Mouse (Mus musculus): ENCODE measurements around the gene Asb10. TPM values are rescaled to one million over a fixed set of nuclear protein-coding genes. Genes with fewer than 3 reads are reported as not detected.

Asb10 gene
- polyA plus RNA-seq, 1 experiment from 2014 or later = 0.32 TPM

DNA sequence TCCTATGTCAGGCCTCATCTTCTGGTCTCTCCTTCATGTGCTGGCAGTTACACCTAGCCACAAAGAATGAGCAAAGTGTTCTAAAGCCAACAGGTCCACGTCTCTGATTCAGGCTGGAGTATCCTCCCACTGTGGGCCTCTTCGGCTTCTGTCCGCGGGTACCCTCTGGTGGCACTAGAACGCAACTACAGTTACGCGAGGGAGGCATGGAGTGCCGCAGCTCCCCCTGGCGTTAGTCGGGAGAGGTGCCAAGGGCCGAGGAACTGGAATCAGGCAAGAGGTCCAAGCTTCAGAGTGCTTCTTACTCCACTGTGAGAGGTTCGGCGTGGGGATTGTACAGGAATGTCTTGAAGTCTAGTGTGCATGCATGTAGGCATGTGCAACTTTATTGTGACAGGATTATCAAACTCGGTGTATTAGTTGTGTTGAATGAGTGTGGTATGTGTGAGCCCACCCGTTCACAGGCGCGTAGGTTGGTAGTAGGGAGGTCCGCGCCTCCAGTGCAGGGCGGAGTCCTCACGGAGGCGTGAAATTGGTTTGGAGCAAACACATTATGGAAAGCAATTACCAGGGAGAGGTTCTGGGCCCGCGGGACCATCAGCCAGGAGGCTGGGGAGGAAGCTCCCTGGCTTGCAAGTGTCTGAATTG lies 10.6 kb downstream of the Asb10 start:
- peak; percentile 41 for ATAC-seq (ENCODE audit: low FRiP score)
- no peak overlapping the region for H3K27ac ChIP-seq
- no peak overlapping the region for H3K4me2 ChIP-seq (replicated peaks)
- WGBS = 19% methylated on average over 24 of the region's 24 CpGs
- no peak overlapping the region for H3K9ac ChIP-seq
- no peaks in the 10 kb centered on the region for H3K9me3 ChIP-seq (replicated peaks)
- peaks cover 72% of the 10 kb centered on the region for H3K27me3 ChIP-seq
- no peak overlapping the region for H3K4me3 ChIP-seq
- H3K4me1 ChIP-seq = peaks cover 27% of the 10 kb centered on the region
- H3K36me3 ChIP-seq = no peaks in the 10 kb centered on the region

- peaks cover 32% of the 10 kb centered on the region for H3K4me1 ChIP-seq
- no peaks in the 10 kb centered on the region for H3K36me3 ChIP-seq
- H3K27ac ChIP-seq = no peak overlapping the region
- no peak overlapping the region for H3K4me3 ChIP-seq
- no peaks in the 10 kb centered on the region for H3K9me3 ChIP-seq (replicated peaks)
- WGBS = 14% methylated on average over 6 of the region's 6 CpGs
- no peak overlapping the region for H3K9ac ChIP-seq
- H3K4me2 ChIP-seq (replicated peaks) = peak overlapping the region; percentile 86; the same call in 1 of the 2 replicates
- ATAC-seq (ENCODE audit: low FRiP score) = no peak
- peaks cover 85% of the 10 kb centered on the region for H3K27me3 ChIP-seq
These were observed 13.0 kb downstream of the Asb10 start for GRCm38 (mm10) chr5:24527780-24528179.

- peaks cover 88% of the 10 kb centered on the region for H3K27me3 ChIP-seq
- peak within 1 kb of the TSS; percentile 72 for H3K9ac ChIP-seq
- H3K27ac ChIP-seq = 0 out of 2 replicates have a peak within 1 kb of the TSS, but pooled peaks have one; percentile 13
- H3K36me3 ChIP-seq = no peaks in the 10 kb centered on the region
- peak within 1 kb of the TSS; percentile 53 for H3K4me3 ChIP-seq
- peak within 1 kb of the TSS; percentile 86 for H3K4me2 ChIP-seq (replicated peaks)
- WGBS = under 1% methylated on average over 38 of the region's 49 CpGs
- H3K9me3 ChIP-seq (replicated peaks) = no peaks in the 10 kb centered on the region
- peaks cover 32% of the 10 kb centered on the region for H3K4me1 ChIP-seq
- ATAC-seq (ENCODE audit: low FRiP score) = peak; percentile 45
These were observed 13.9 kb downstream of the Asb10 start, which contains the start of gene Gbx1 for GRCm38 (mm10) chr5:24526889-24527230. Gene Gbx1, minus strand, starts transcription at chr5:24527202.

DNA sequence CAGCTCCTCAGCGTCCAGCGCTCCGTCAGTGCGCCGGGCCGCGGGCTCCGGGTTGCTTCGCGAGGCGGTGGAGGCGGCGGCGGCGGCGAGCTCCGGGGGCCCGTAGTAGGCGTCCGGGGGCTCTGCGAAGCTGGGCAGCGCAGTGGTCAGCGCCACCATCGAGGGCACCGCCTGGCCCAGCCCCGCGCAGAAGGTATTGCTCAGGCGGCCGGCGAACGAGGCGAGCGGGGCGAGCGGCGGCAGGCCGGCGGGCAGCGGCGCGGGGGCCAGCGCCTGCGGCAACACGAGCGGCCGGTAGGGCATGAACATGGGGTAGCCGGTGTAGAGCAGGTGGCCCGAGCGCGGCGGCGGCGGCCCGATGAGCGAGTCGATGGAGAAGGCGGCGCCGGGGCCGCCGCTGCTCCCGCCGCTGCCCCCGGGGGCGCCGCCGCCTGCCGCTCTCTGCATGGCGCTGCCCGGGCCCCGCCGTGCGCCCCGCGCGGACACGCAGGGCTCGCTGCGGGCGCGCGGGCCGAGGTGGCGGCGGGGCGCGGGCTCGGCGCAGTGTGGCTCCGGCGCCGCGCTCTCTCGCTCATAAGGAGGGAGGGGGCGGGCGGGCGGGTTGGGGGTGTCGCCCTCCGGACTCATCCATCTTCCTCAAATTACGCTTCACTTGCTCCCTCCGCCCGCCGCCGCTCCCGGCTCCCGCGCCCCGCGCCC lies 14.4 kb downstream of the Asb10 start:
- H3K4me1 ChIP-seq = peaks cover 32% of the 10 kb centered on the region
- peak; percentile 59 for ATAC-seq (ENCODE audit: low FRiP score)
- H3K9me3 ChIP-seq (replicated peaks) = no peaks in the 10 kb centered on the region
- no peaks in the 10 kb centered on the region for H3K36me3 ChIP-seq
- peak overlapping the region; percentile 86 for H3K4me2 ChIP-seq (replicated peaks)
- peak overlapping the region; percentile 72 for H3K9ac ChIP-seq
- H3K27me3 ChIP-seq = peaks cover 89% of the 10 kb centered on the region
- H3K4me3 ChIP-seq = peak overlapping the region; percentile 53
- under 1% methylated on average over 56 of the region's 109 CpGs for whole genome bisulfite sequencing
- no peak overlapping the region for H3K27ac ChIP-seq

DNA sequence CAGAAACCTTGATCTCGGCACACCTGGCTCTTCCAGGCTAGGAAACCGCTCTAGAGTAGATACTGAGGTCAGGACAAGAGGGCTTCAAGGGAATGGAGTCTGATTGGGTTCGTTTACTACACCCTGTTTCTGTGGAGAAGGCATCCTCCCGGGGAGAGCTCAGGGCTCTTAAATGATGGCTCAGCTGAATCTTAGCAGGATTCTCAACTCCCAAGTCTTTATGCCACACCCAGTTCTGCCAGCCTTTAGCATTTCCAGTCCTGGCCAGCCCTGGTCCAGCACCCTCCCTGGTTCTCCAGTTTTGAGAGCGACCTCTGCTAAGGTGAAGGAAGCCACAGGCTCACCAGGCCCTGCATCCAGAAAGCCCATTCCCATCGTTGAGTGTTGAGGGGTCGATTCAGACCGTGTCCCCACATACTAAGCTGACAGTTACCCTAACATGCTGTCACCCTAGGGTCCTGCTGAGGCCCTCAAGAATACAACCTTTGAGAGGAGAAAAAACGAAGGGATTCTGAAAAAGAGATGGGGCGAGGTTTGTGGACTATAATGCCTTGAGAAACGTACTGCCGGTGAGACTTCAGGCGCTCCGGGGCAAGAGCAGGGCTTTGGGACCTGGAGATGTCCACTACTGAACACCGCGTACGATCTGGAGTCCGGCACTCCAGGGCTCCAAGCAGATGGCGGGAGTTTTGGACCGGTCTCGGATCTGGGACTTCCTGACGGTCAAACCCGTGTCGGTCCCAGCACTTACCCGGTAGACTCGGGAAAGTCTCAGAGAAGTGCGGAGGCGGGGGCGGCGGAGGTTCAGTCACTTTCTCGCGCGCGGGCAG lies 15.2 kb downstream of the Asb10 start:
- Histone ChIP-seq H3K9ac (peak overlapping the region; percentile 72), H3K9me3 (replicated peaks) (no peaks in the 10 kb centered on the region), H3K4me2 (replicated peaks) (peak overlapping the region; percentile 86), H3K4me1 (peaks cover 32% of the 10 kb centered on the region), H3K27ac (no peak overlapping the region), H3K4me3 (peak overlapping the region; percentile 53), H3K27me3 (peaks cover 84% of the 10 kb centered on the region), H3K36me3 (no peaks in the 10 kb centered on the region)
- no peak for ATAC-seq (ENCODE audit: low FRiP score)
- 2% methylated on average over 34 of the region's 34 CpGs for WGBS

DNA sequence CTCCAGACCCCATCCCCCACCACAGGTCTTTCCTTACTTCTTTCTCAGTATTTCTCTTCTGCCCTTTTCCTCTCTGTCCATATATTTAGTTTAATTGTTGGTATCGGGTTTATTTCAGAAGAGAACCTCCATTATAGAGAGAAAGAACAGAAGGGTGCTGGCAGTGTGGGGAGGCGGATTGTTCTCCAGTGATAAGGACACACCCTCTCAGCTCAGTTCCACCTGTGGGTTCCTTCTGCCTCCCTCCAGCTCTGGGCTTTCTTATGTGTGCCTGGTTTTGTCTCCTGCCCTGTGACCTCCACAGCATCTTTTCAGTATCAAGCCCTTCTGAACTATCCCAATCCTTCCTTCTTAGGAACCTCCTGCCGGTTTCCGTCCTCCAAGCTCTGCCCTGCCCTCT lies 16.3 kb downstream of the Asb10 start:
- Histone ChIP-seq H3K9ac (no peak overlapping the region), H3K36me3 (no peaks in the 10 kb centered on the region), H3K27me3 (peaks cover 81% of the 10 kb centered on the region), H3K9me3 (replicated peaks) (no peaks in the 10 kb centered on the region), H3K27ac (no peak overlapping the region), H3K4me1 (peaks cover 32% of the 10 kb centered on the region), H3K4me2 (replicated peaks) (peak overlapping the region; percentile 86), H3K4me3 (peak overlapping the region; percentile 53; the same call in 1 of the 2 replicates)
- no peak for ATAC-seq (ENCODE audit: low FRiP score)
- 8% methylated on average over 4 of the region's 4 CpGs for WGBS

- Histone ChIP-seq H3K4me3 (peak overlapping the region; percentile 53; the same call in 1 of the 2 replicates), H3K27me3 (peaks cover 73% of the 10 kb centered on the region), H3K9ac (no peak overlapping the region), H3K4me1 (peaks cover 28% of the 10 kb centered on the region), H3K27ac (no peak overlapping the region), H3K36me3 (no peaks in the 10 kb centered on the region), H3K4me2 (replicated peaks) (peak overlapping the region; percentile 86), H3K9me3 (replicated peaks) (no peaks in the 10 kb centered on the region)
- 36% methylated on average over 8 of the region's 8 CpGs for WGBS
- no peak for ATAC-seq (ENCODE audit: low FRiP score)
These were observed 17.0 kb downstream of the Asb10 start for GRCm38 (mm10) chr5:24523806-24524205.

- no peak for ATAC-seq (ENCODE audit: low FRiP score)
- H3K4me1 ChIP-seq = peaks cover 14% of the 10 kb centered on the region
- peaks cover 60% of the 10 kb centered on the region for H3K27me3 ChIP-seq
- H3K4me2 ChIP-seq (replicated peaks) = no peak overlapping the region
- H3K4me3 ChIP-seq = no peak overlapping the region
- no peak overlapping the region for H3K9ac ChIP-seq
- no peaks in the 10 kb centered on the region for H3K36me3 ChIP-seq
- H3K9me3 ChIP-seq (replicated peaks) = no peaks in the 10 kb centered on the region
- no peak overlapping the region for H3K27ac ChIP-seq
- 72% methylated on average over 8 of the region's 8 CpGs for WGBS
These were observed 19.4 kb downstream of the Asb10 start for GRCm38 (mm10) chr5:24521366-24521765.

GRCm38 (mm10) chr5:24512271-24512670 lies 28.5 kb downstream of the Asb10 start:
- Histone ChIP-seq H3K4me2 (replicated peaks) (no peak overlapping the region), H3K27me3 (peaks cover under 1% of the 10 kb centered on the region; the same call in 1 of the 2 replicates), H3K4me3 (no peak overlapping the region), H3K9ac (no peak overlapping the region), H3K4me1 (0 out of 2 replicates have a peak, but pooled peaks cover 2% of the 10 kb centered on the region), H3K9me3 (replicated peaks) (no peaks in the 10 kb centered on the region; the same call in 1 of the 2 replicates), H3K36me3 (no peaks in the 10 kb centered on the region; the same call in 1 of the 2 replicates), H3K27ac (no peak overlapping the region)
- WGBS = 58% methylated on average over 8 of the region's 8 CpGs
- no peak for ATAC-seq (ENCODE audit: low FRiP score)

DNA sequence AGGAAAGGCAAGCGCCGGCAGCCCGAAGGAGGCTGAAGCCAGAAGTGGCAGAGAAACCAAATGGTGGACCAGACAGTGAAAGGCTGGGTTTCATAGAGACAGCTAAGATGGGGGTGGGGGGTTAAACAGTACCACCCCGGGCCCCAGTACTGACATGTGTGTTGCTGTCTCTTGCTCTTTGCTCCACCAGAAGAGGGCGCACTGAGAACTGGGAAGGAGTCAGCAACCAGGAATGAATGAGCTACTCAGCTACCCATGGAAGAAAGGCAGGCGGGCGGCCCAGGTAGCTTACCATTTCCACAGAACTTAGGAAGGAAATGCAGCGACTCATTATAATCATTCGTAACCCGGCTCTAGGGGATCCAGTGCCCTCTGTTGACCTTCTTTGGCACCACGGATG lies 30.1 kb downstream of the Asb10 start:
- Histone ChIP-seq H3K4me2 (replicated peaks) (no peak overlapping the region), H3K9ac (no peak overlapping the region), H3K36me3 (no peaks in the 10 kb centered on the region; the same call in 1 of the 2 replicates), H3K4me3 (no peak overlapping the region), H3K4me1 (0 out of 2 replicates have a peak, but pooled peaks cover 2% of the 10 kb centered on the region), H3K27me3 (peaks cover 4% of the 10 kb centered on the region), H3K9me3 (replicated peaks) (no peaks in the 10 kb centered on the region; the same call in 1 of the 2 replicates), H3K27ac (peak overlapping the region; percentile 35; the same call in 1 of the 2 replicates)
- ATAC-seq (ENCODE audit: low FRiP score) = peak; percentile 46; the same call in 1 of the 2 replicates
- 56% methylated on average over 11 of the region's 11 CpGs for WGBS

DNA sequence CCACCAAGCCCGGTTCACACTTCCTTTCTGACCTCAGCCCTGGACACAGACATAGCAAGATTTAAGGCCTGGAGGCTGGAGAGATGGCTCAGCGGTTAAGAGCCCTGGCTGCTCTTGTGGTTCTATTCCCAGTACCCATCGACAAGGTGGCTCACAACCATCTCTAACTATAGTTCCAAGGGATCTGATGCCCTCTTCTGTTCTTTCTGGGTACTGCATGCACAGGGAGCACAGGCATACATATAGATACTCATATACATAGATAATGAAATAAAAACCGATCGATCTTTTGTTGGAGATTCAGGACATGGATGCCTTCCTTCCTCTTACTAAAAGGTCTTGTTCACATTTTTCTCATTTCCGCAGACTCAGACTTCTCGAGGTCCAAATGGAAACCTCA lies 32.4 kb downstream of the Asb10 start:
- 93% methylated on average over 7 of the region's 7 CpGs for WGBS
- peaks cover 12% of the 10 kb centered on the region for H3K4me1 ChIP-seq
- no peak for ATAC-seq (ENCODE audit: low FRiP score)

GRCm38 (mm10) chr5:24505513-24505912 lies 35.3 kb downstream of the Asb10 start:
- H3K4me1 ChIP-seq = peaks cover 16% of the 10 kb centered on the region
- WGBS = 42% methylated on average over 2 of the region's 2 CpGs
- H3K4me2 ChIP-seq (replicated peaks) = no peak overlapping the region
- no peak overlapping the region for H3K4me3 ChIP-seq
- no peak for ATAC-seq (ENCODE audit: low FRiP score)
- no peak overlapping the region for H3K27ac ChIP-seq
- peaks cover 27% of the 10 kb centered on the region for H3K27me3 ChIP-seq
- H3K9ac ChIP-seq = no peak overlapping the region
- peaks cover 24% of the 10 kb centered on the region for H3K36me3 ChIP-seq
- no peaks in the 10 kb centered on the region; the same call in 1 of the 2 replicates for H3K9me3 ChIP-seq (replicated peaks)

More for the DNA sequence above, 32.4 kb downstream of the Asb10 start:
- Histone ChIP-seq H3K9me3 (replicated peaks) (no peaks in the 10 kb centered on the region; the same call in 1 of the 2 replicates), H3K4me3 (no peak overlapping the region), H3K36me3 (no peaks in the 10 kb centered on the region; the same call in 1 of the 2 replicates), H3K27me3 (peaks cover 23% of the 10 kb centered on the region), H3K4me2 (replicated peaks) (no peak overlapping the region), H3K27ac (no peak overlapping the region), H3K9ac (no peak overlapping the region)
